ENCODE assay signal across 8 mouse cellular contexts in genomic region chr15:97750697-97751096, GRCm38 (mm10). TPM values are rescaled to one million over a fixed set of nuclear protein-coding genes. Genes with fewer than 3 reads are reported as not detected.
A peak's percentile ranks its signal among the peaks of the same experiment; 100 is the strongest.
DNase-seq lines count a peak whose midpoint lies in the region.

No protein-coding gene starts in this region.

- H3K4me1 ChIP-seq in forebrain, embryonic 10.5 days: peaks cover 37% of the 10 kb centered on the region

- H3K36me3 ChIP-seq in forebrain, embryonic 10.5 days (replicated peaks): no peaks in the 10 kb centered on the region

- intact Hi-C loops in heart, postnatal 14 days (cut with DNase I): loop anchor here (2.0 kb wide), 1 partner anchor 26 kb away; no protein-coding TSS in a partner anchor

- H3K27ac ChIP-seq in forebrain, embryonic 10.5 days: peak overlapping the region; percentile 45; the same call in 1 of the 2 replicates

- no peaks in the 10 kb centered on the region for H3K9me3 ChIP-seq in forebrain, embryonic 10.5 days

- peak; percentile 98 for DNase-seq in 416B (ENCODE audit: low read depth)
- peak; percentile 82 for DNase-seq in adrenal gland, adult 2 months
- no peak for DNase-seq in forebrain, embryonic 10.5 days (ENCODE audit: extremely low spot score, low spot score)
- DNase-seq in heart, postnatal 14 days: peak; percentile 64
- peak; percentile 71 to 83 for DNase-seq in layer of hippocampus, adult 18-20 months (ENCODE audit: low spot score in 2 of 2)
- DNase-seq in lung, postnatal 10 days: peak; percentile 95
- peak; percentile 68 for DNase-seq in ovary, postnatal 36 days (ENCODE audit: low spot score)
- peak; percentile 80 for DNase-seq in thymus, postnatal 14 days

- H3K27me3 ChIP-seq in forebrain, embryonic 10.5 days (ENCODE audit: poor library complexity, severe bottlenecking): no peaks in the 10 kb centered on the region

- WGBS in forebrain, embryonic 10.5 days: 68% methylated on average over 12 of the region's 12 CpGs

- H3K4me3 ChIP-seq in forebrain, embryonic 10.5 days: no peak overlapping the region

RNA-seq across cellular contexts. Expression of gene Rapgef3, which starts 17.1 kb away (rescaled TPM):
- 10 to 100 TPM; 13.4 to 18.6 TPM for total RNA-seq in adrenal gland, adult 2 months (2021)
- polyA plus RNA-seq in adrenal gland, adult 2 months (2012; rRNA removed): 44.5 and 52.6 TPM in 2 replicates
- polyA plus RNA-seq in forebrain, embryonic 10.5 days (2016; fragmentation: Nextera tagmentation; extraction: Ambion mirVana): 5.4 and 6.3 TPM in 2 replicates
- 10 to 100 TPM; 32.7 to 34.3 TPM for total RNA-seq in heart, postnatal 14 days (2021)
- 10 to 100 TPM; 50.0 to 52.0 TPM for total RNA-seq in layer of hippocampus, adult 18-20 months (2021)

RNA-seq across cellular contexts. Expression of gene Endou, which starts 19.6 kb away (rescaled TPM):
- total RNA-seq in adrenal gland, adult 2 months (2021): under 1 TPM; 0.35 to 0.66 TPM
- 0.38 and 0.66 TPM in 2 replicates for polyA plus RNA-seq in adrenal gland, adult 2 months (2012; rRNA removed)
- 0.11 and 0.12 TPM in 2 replicates for polyA plus RNA-seq in forebrain, embryonic 10.5 days (2016; fragmentation: Nextera tagmentation; extraction: Ambion mirVana)
- total RNA-seq in heart, postnatal 14 days (2021): 1 to 10 TPM; 1.8 to 4.9 TPM
- total RNA-seq in layer of hippocampus, adult 18-20 months (2021): 1 to 10 TPM; 1.2 TPM

RNA-seq across cellular contexts. Expression of gene Slc48a1, which starts 27.6 kb away (rescaled TPM):
- 100 to 1,000 TPM; 116 to 158 TPM for total RNA-seq in adrenal gland, adult 2 months (2021)
- 204 and 217 TPM in 2 replicates for polyA plus RNA-seq in adrenal gland, adult 2 months (2012; rRNA removed)
- 28.7 and 32.2 TPM in 2 replicates for polyA plus RNA-seq in forebrain, embryonic 10.5 days (2016; fragmentation: Nextera tagmentation; extraction: Ambion mirVana)
- 10 to 100 TPM; 78.3 to 78.9 TPM for total RNA-seq in heart, postnatal 14 days (2021)
- 100 to 1,000 TPM; 138 to 140 TPM for total RNA-seq in layer of hippocampus, adult 18-20 months (2021)

RNA-seq across cellular contexts. Expression of gene Rpap3, which starts 45.1 kb away (rescaled TPM):
- 10 to 100 TPM; 14.6 to 22.9 TPM for total RNA-seq in adrenal gland, adult 2 months (2021)
- 1.1 and 1.2 TPM in 2 replicates for polyA plus RNA-seq in adrenal gland, adult 2 months (2012; rRNA removed)
- polyA plus RNA-seq in forebrain, embryonic 10.5 days (2016; fragmentation: Nextera tagmentation; extraction: Ambion mirVana): 40.7 and 41.9 TPM in 2 replicates
- total RNA-seq in heart, postnatal 14 days (2021): 10 to 100 TPM; 11.5 to 12.4 TPM
- 10 to 100 TPM; 21.2 to 22.8 TPM for total RNA-seq in layer of hippocampus, adult 18-20 months (2021)
